ENCODE assay signal across 7 mouse cellular contexts in the genomic region with DNA sequence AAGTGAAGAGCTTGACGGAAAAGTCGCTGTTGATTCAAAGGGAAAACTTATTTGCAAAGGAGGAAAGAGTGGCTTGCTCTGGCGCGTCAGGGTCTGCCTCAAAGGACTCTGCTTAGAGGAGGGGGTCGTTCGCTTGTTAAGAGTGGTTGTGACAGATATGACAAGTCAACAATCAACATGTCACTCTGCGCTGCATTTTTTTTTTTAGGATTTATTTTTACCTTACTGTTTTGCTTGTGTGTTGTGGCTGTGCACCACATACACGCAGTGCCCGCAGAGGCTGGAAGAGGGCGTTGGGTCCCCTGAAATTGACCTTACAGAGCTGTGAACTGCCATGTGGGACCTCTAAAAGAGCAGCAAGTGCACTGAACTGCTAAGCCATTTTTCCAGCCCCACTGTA. TPM values are rescaled to one million over a fixed set of nuclear protein-coding genes. Genes with fewer than 3 reads are reported as not detected.
DNase-seq lines count a peak whose midpoint lies in the region; ATAC-seq and TF ChIP-seq lines count a peak whose summit lies in the region.

No protein-coding gene starts in this region.

- H3K27me3 ChIP-seq in spleen, adult 2 months (ENCODE audit: control insufficient read depth, insufficient read depth, low read length) = no peaks in the 10 kb centered on the region
- no peaks in the 10 kb centered on the region for H3K27me3 ChIP-seq in hindbrain, embryonic 13.5 days

- peak overlapping the region; percentile 87 for H3K9ac ChIP-seq in hindbrain, embryonic 13.5 days

- no peak for TF ChIP-seq CTCF in spleen, adult 2 months (IDR thresholded peaks at IDR 0.05; ENCODE audit: extremely low read depth, insufficient read depth, insufficient read length, insufficient replicate concordance)

- H3K4me2 ChIP-seq in hindbrain, embryonic 13.5 days = peak overlapping the region; percentile 86

- H3K9me3 ChIP-seq in hindbrain, embryonic 13.5 days = 0 out of 2 replicates have a peak, but pooled peaks cover 5% of the 10 kb centered on the region

- H3K4me1 ChIP-seq in spleen, adult 2 months (ENCODE audit: control insufficient read depth, insufficient read depth, insufficient read length) = peaks cover 7% of the 10 kb centered on the region; the same call in 1 of the 2 replicates
- H3K4me1 ChIP-seq in hindbrain, embryonic 13.5 days (replicated peaks) = peaks cover 15% of the 10 kb centered on the region

- no peak overlapping the region for H3K27ac ChIP-seq in spleen, adult 2 months (ENCODE audit: insufficient read depth, low read length)
- H3K27ac ChIP-seq in hindbrain, embryonic 13.5 days = peak overlapping the region; percentile 73
- 0 out of 2 replicates have a peak overlapping the region, but pooled peaks have one; percentile 24 for H3K27ac ChIP-seq in macrophage

- 5% methylated on average over 10 of the region's 10 CpGs for WGBS in spleen, adult 2 months
- 7% methylated on average over 10 of the region's 10 CpGs for WGBS in hindbrain, embryonic 13.5 days
- WGBS in macrophage (ENCODE audit: missing documents) = 6% methylated on average over 10 of the region's 10 CpGs

- H3K79me2 ChIP-seq in macrophage (ENCODE audit: inconsistent target) = peaks cover 40% of the 10 kb centered on the region

- peak overlapping the region; percentile 97 for H3K4me3 ChIP-seq in spleen, adult 2 months (ENCODE audit: extremely low read depth, insufficient read depth, insufficient read length)
- H3K4me3 ChIP-seq in hindbrain, embryonic 13.5 days = peak overlapping the region; percentile 85
- peak overlapping the region; percentile 99 for H3K4me3 ChIP-seq in macrophage (ENCODE audit: inconsistent target)

- DNase-seq in spleen, adult 2 months (ENCODE audit: low read depth in 1 of 2, low spot score in 2 of 2) = no peak
- no peak for DNase-seq in spleen, postnatal 14 days (ENCODE audit: low spot score in 2 of 2)
- peak; percentile 29 for DNase-seq in c-Kit-positive CD71-positive TER-119-positive erythroid progenitor cells, embryonic 14.5 days (ENCODE audit: low spot score)
- no peak for DNase-seq in gastrocnemius, adult 18-20 months (ENCODE audit: low spot score)
- DNase-seq in adrenal gland, adult 8-10 months = no peak

- TF ChIP-seq POLR2A in spleen, adult 2 months (IDR thresholded peaks at IDR 0.05; ENCODE audit: low read depth, low read length) = no peak

- peaks cover 7% of the 10 kb centered on the region for H3K36me3 ChIP-seq in spleen, adult 2 months (ENCODE audit: control insufficient read depth, insufficient read depth, low read length)
- peaks cover 53% of the 10 kb centered on the region for H3K36me3 ChIP-seq in hindbrain, embryonic 13.5 days
- peaks cover 7% of the 10 kb centered on the region for H3K36me3 ChIP-seq in macrophage (ENCODE audit: inconsistent target)

- ATAC-seq in hindbrain, embryonic 13.5 days (ENCODE audit: low FRiP score) = peak; percentile 79

RNA-seq across cellular contexts. Expression of gene Mrps25, which starts 0.3 kb away (rescaled TPM):
- polyA plus RNA-seq in spleen, adult 2 months (2012; rRNA removed) = 4.4 and 5.9 TPM in 2 replicates
- 64.1 and 67.2 TPM in 2 replicates for polyA plus RNA-seq in hindbrain, embryonic 13.5 days (2015; fragmentation: Nextera tagmentation; extraction: Ambion mirVana)
- total RNA-seq in macrophage (2018; cell fraction: chromatin; rRNA removed) = 10 to 100 TPM; 10.2 to 55.9 (median 26.5) TPM
- 10 to 100 TPM; 16.0 to 31.2 (median 22.2) TPM for total RNA-seq in macrophage (2018; cell fraction: cytosol; rRNA removed)
- total RNA-seq in macrophage (2018; cell fraction: nucleus; rRNA removed) = 10 to 100 TPM in 17 of 26 experiments, 1 to 10 TPM in 9; 4.6 to 39.6 (median 12.7) TPM
- polyA plus RNA-seq in macrophage (2018) = 20.5 to 40.7 TPM (median 29.2 TPM) in 3 replicates
- total RNA-seq in gastrocnemius, adult 18-20 months (2021) = 10 to 100 TPM; 36.8 to 46.7 TPM
- 10 to 100 TPM; 43.4 to 63.1 (median 49.6) TPM for total RNA-seq in adrenal gland, adult 8-10 months (2022)

RNA-seq across cellular contexts. Expression of gene Rbsn, which starts 30.5 kb away (rescaled TPM):
- 5.2 and 5.4 TPM in 2 replicates for polyA plus RNA-seq in spleen, adult 2 months (2012; rRNA removed)
- polyA plus RNA-seq in hindbrain, embryonic 13.5 days (2015; fragmentation: Nextera tagmentation; extraction: Ambion mirVana) = 35.8 and 39.9 TPM in 2 replicates
- 10 to 100 TPM; 12.8 to 55.2 (median 33.7) TPM for total RNA-seq in macrophage (2018; cell fraction: chromatin; rRNA removed)
- total RNA-seq in macrophage (2018; cell fraction: cytosol; rRNA removed) = 10 to 100 TPM; 10.4 to 22.8 (median 17.3) TPM
- 10 to 100 TPM; 10.4 to 42.1 (median 19.6) TPM for total RNA-seq in macrophage (2018; cell fraction: nucleus; rRNA removed)
- 11.9 to 15.6 TPM (median 14.0 TPM) in 3 replicates for polyA plus RNA-seq in macrophage (2018)
- total RNA-seq in gastrocnemius, adult 18-20 months (2021) = 10 to 100 TPM in 1 of 2 experiments, 1 to 10 TPM in 1; 9.8 to 10.9 TPM
- total RNA-seq in adrenal gland, adult 8-10 months (2022) = 10 to 100 TPM; 21.1 to 32.7 (median 28.3) TPM
